Mouse (Mus musculus) kidney, embryonic 14.5 days (tissue): ENCODE results near the gene Yes1. TPM values are rescaled to one million over a fixed set of nuclear protein-coding genes. Genes with fewer than 3 reads are reported as not detected.

Experiments used
- ATAC-seq: fragments of 200-750 bp; cut with Nextera tagmentation; 2 replicates; pipeline ENCODE4 v1.8.0; 2017; ENCODE audit warnings: moderate number of reproducible peaks, mild to moderate bottlenecking, moderate TSS enrichment, moderate library complexity; ENCODE audit not compliant: low FRiP score, low TSS enrichment
- H3K27ac ChIP-seq: fragments of 300-500 bp; sonication (generic); 2 replicates; pipeline ENCODE4 v1.5.1; 2014; ENCODE audit warnings: low read depth, mild to moderate bottlenecking, low read length, moderate library complexity, mixed read lengths
- H3K27me3 ChIP-seq: fragments of 300-500 bp; sonication (generic); 2 replicates; pipeline ENCODE4 v1.6.1; 2014; ENCODE audit warnings: mild to moderate bottlenecking, low read length; ENCODE audit not compliant: control insufficient read depth, insufficient read depth
- H3K36me3 ChIP-seq: fragments of 300-500 bp; sonication (generic); 2 replicates; pipeline ENCODE4 v1.6.1; 2014; ENCODE audit warnings: low read length, mixed read lengths; ENCODE audit not compliant: control insufficient read depth, insufficient read depth
- H3K4me1 ChIP-seq: fragments of 300-500 bp; sonication (generic); 2 replicates; pipeline ENCODE4 v1.6.1; 2014; ENCODE audit warnings: low read length, mixed read lengths; ENCODE audit not compliant: control insufficient read depth, insufficient read depth
- H3K4me2 ChIP-seq: fragments of 300-500 bp; sonication (generic); replicated peaks from 2 replicates; pipeline ENCODE4 v1.6.1; 2014; ENCODE audit warnings: low read depth, mild to moderate bottlenecking, low read length
- H3K4me3 ChIP-seq: fragments of 300-500 bp; sonication (generic); 2 replicates; pipeline ENCODE4 v1.5.1; 2014; ENCODE audit warnings: mild to moderate bottlenecking, low read length
- H3K9ac ChIP-seq: fragments of 300-500 bp; sonication (generic); 2 replicates; pipeline ENCODE4 v1.6.1; 2014; ENCODE audit warnings: low read depth, mild to moderate bottlenecking, low read length, moderate library complexity
- H3K9me3 ChIP-seq: fragments of 300-500 bp; sonication (generic); 2 replicates; pipeline ENCODE4 v1.6.1; 2016; ENCODE audit warnings: low read length; ENCODE audit not compliant: control insufficient read depth
- WGBS: fragments of 180-500 bp; shearing (Covaris S2); extraction: QIAGEN DNeasy Blood & Tissue Kit; methylation state at CpG from one replicate; pipeline ENCODE4 v1.1.7; 2014; 5-methylcytosine and 5-hydroxymethylcytosine counted together
- polyA plus RNA-seq: library from polyadenylated mRNA; unstranded; fragments of >200 nt; fragmentation: Nextera tagmentation; extraction: Ambion mirVana; gene quantifications from 2 replicates; pipeline ENCODE4 v1.2.1, GENCODE M21; 2014

Gene Yes1
- polyA plus RNA-seq, result 24.7 and 42.0 TPM in 2 replicates

GRCm38 (mm10) chr5:32610801-32611340 is at the start of gene Yes1:
TSS of gene Yes1 (plus strand) at chr5:32611171.
- H3K4me1 ChIP-seq, result peaks cover 11% of the 10 kb centered on the region
- H3K9ac ChIP-seq, result peak within 1 kb of the TSS; percentile 95
- H3K27me3 ChIP-seq, result no peaks in the 10 kb centered on the region
- H3K9me3 ChIP-seq, result no peaks in the 10 kb centered on the region
- peak; percentile 95 for ATAC-seq
- H3K4me3 ChIP-seq, result peak within 1 kb of the TSS; percentile 91
- H3K36me3 ChIP-seq, result no peaks in the 10 kb centered on the region
- peak within 1 kb of the TSS; percentile 67 for H3K4me2 ChIP-seq
- peak within 1 kb of the TSS; percentile 87 for H3K27ac ChIP-seq
- under 1% methylated on average over 50 of the region's 69 CpGs for WGBS

GRCm38 (mm10) chr5:32564697-32565096 is 46.3 kb upstream of the Yes1 start:
- no peak for ATAC-seq
- H3K9me3 ChIP-seq, result no peaks in the 10 kb centered on the region
- no peak overlapping the region for H3K27ac ChIP-seq
- H3K4me2 ChIP-seq, result no peak overlapping the region
- no peak overlapping the region for H3K9ac ChIP-seq
- H3K4me1 ChIP-seq, result no peaks in the 10 kb centered on the region
- no peaks in the 10 kb centered on the region for H3K27me3 ChIP-seq
- no peak overlapping the region for H3K4me3 ChIP-seq
- H3K36me3 ChIP-seq, result no peaks in the 10 kb centered on the region
- 74% methylated on average over 1 of the region's 1 CpGs for WGBS

- WGBS, result 65% methylated on average over 5 of the region's 5 CpGs
Observed at GRCm38 (mm10) chr5:32571802-32572201, 39.2 kb upstream of the Yes1 start.

GRCm38 (mm10) chr5:32588136-32588535 is 22.8 kb upstream of the Yes1 start:
- Histone ChIP-seq H3K27ac (no peak overlapping the region), H3K4me2 (no peak overlapping the region), H3K4me3 (no peak overlapping the region), H3K4me1 (no peaks in the 10 kb centered on the region), H3K36me3 (no peaks in the 10 kb centered on the region), H3K9me3 (no peaks in the 10 kb centered on the region), H3K27me3 (no peaks in the 10 kb centered on the region), H3K9ac (no peak overlapping the region)
- WGBS, result 14% methylated on average over 5 of the region's 5 CpGs
- no peak for ATAC-seq

More at GRCm38 (mm10) chr5:32571802-32572201, 39.2 kb upstream of the Yes1 start:
- Histone ChIP-seq H3K9me3 (no peaks in the 10 kb centered on the region), H3K36me3 (no peaks in the 10 kb centered on the region), H3K9ac (no peak overlapping the region), H3K4me2 (no peak overlapping the region), H3K27ac (no peak overlapping the region), H3K4me1 (no peaks in the 10 kb centered on the region), H3K27me3 (no peaks in the 10 kb centered on the region), H3K4me3 (no peak overlapping the region)
- ATAC-seq, result no peak

GRCm38 (mm10) chr5:32593793-32594192 is 17.2 kb upstream of the Yes1 start:
- no peak for ATAC-seq
- 21% methylated on average over 4 of the region's 4 CpGs for WGBS
- no peaks in the 10 kb centered on the region for H3K9me3 ChIP-seq

GRCm38 (mm10) chr5:32594358-32594757 is 16.6 kb upstream of the Yes1 start:
- Histone ChIP-seq H3K27ac (no peak overlapping the region), H3K4me2 (no peak overlapping the region), H3K4me1 (no peaks in the 10 kb centered on the region), H3K9me3 (no peaks in the 10 kb centered on the region), H3K27me3 (no peaks in the 10 kb centered on the region), H3K36me3 (no peaks in the 10 kb centered on the region), H3K9ac (no peak overlapping the region), H3K4me3 (no peak overlapping the region)
- 64% methylated on average over 5 of the region's 5 CpGs for WGBS
- ATAC-seq, result no peak

More at GRCm38 (mm10) chr5:32593793-32594192, 17.2 kb upstream of the Yes1 start:
- H3K36me3 ChIP-seq, result no peaks in the 10 kb centered on the region
- no peak overlapping the region for H3K27ac ChIP-seq
- H3K4me2 ChIP-seq, result no peak overlapping the region
- H3K4me3 ChIP-seq, result no peak overlapping the region
- H3K27me3 ChIP-seq, result no peaks in the 10 kb centered on the region
- H3K4me1 ChIP-seq, result no peaks in the 10 kb centered on the region
- H3K9ac ChIP-seq, result no peak overlapping the region

GRCm38 (mm10) chr5:32605911-32606310 is 5.1 kb upstream of the Yes1 start:
- H3K4me1 ChIP-seq, result peaks cover 5% of the 10 kb centered on the region; the same call in 1 of the 2 replicates
- H3K9ac ChIP-seq, result no peak overlapping the region
- WGBS, result 83% methylated on average over 1 of the region's 1 CpGs
- no peaks in the 10 kb centered on the region for H3K27me3 ChIP-seq
- H3K9me3 ChIP-seq, result no peaks in the 10 kb centered on the region
- H3K27ac ChIP-seq, result no peak overlapping the region
- H3K4me3 ChIP-seq, result no peak overlapping the region
- no peaks in the 10 kb centered on the region for H3K36me3 ChIP-seq
- no peak for ATAC-seq
- no peak overlapping the region for H3K4me2 ChIP-seq

- no peak for ATAC-seq
- Histone ChIP-seq H3K36me3 (no peaks in the 10 kb centered on the region), H3K4me3 (no peak overlapping the region), H3K9me3 (no peaks in the 10 kb centered on the region), H3K27me3 (no peaks in the 10 kb centered on the region), H3K9ac (no peak overlapping the region), H3K4me2 (no peak overlapping the region), H3K4me1 (peaks cover 11% of the 10 kb centered on the region), H3K27ac (peak overlapping the region; percentile 57)
- WGBS, result 5% methylated on average over 2 of the region's 2 CpGs
Observed at GRCm38 (mm10) chr5:32607776-32608355, 3.1 kb upstream of the Yes1 start.

GRCm38 (mm10) chr5:32608516-32608915 is 2.5 kb upstream of the Yes1 start:
- H3K4me3 ChIP-seq, result no peak overlapping the region
- H3K27me3 ChIP-seq, result no peaks in the 10 kb centered on the region
- H3K4me2 ChIP-seq, result no peak overlapping the region
- no peak overlapping the region for H3K9ac ChIP-seq
- H3K27ac ChIP-seq, result peak overlapping the region; percentile 57
- WGBS, result 39% methylated on average over 4 of the region's 4 CpGs
- ATAC-seq, result no peak
- peaks cover 11% of the 10 kb centered on the region for H3K4me1 ChIP-seq
- H3K9me3 ChIP-seq, result no peaks in the 10 kb centered on the region
- H3K36me3 ChIP-seq, result no peaks in the 10 kb centered on the region
